Mouse (Mus musculus) T-helper 1 cell (primary cell): ENCODE measurements around the gene Banf1.
"Not testable (repeated sequence)": the region's sequence is repeated elsewhere in the genome, so short reads cannot be mapped to it uniquely, and the experiment has no call there.

Source experiments
- in situ Hi-C: fragments of 300-600 bp; cut with MboI, MseI; formaldehyde crosslinking; loops from one replicate; pipeline ENCODE4 v1.15.1; 2025; ENCODE audit warnings: high pct_unique_total_duplicates

The Banf1 gene

GRCm38 (mm10) chr19:5374177-5374576 is 7.2 kb upstream of the Banf1 start:
- in situ Hi-C loops, result no loop called here

DNA sequence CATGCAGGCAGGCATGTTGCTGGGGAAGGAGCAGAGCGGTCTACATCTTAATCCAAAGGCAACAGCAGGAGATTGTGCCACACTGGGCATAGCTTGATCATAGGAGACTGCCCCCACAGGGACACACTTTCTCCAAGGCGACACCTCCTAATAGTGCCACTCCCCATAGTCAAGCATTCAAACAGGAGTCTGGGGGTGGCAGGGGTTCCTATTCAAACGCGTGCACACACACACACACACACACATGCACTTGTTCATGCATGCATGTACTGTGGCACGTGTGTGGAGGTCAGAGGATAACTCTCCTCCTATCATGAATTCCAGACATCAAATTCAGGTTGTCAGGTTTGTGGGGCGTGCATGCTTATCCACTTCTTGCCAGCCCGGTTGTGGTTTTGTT is 5.8 kb upstream of the Banf1 start:
- in situ Hi-C loops, result no loop called here

GRCm38 (mm10) chr19:5370932-5371331 is 4.0 kb upstream of the Banf1 start:
- in situ Hi-C loops, result no loop called here

DNA sequence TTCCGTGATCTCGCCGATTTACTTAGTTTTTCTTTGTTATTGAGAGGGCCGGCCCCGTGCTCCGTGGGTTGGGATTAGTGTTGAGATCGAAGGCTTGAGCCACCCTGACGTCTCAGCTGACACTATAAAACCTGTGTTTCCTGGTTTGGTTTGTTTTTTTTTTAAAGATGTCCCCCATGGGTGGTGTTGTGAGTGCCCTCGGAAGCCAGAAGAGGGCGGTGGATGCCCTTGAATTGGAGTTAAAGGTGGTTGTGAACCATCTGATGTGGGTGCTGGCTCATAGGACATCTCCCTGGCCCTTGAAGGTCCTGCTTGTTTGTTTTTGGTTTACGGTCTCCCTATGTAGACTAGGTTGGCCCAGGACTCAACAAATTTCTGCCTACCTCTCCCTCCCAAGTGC is 487 bp upstream of the Banf1 start:
- in situ Hi-C loops, result no loop called here

- in situ Hi-C loops, result no loop called here
These were observed 554 bp downstream of the Banf1 start, which contains the start of gene Eif1ad for GRCm38 (mm10) chr19:5366175-5367052. Gene Eif1ad, plus strand, starts transcription at chr19:5366741.

DNA sequence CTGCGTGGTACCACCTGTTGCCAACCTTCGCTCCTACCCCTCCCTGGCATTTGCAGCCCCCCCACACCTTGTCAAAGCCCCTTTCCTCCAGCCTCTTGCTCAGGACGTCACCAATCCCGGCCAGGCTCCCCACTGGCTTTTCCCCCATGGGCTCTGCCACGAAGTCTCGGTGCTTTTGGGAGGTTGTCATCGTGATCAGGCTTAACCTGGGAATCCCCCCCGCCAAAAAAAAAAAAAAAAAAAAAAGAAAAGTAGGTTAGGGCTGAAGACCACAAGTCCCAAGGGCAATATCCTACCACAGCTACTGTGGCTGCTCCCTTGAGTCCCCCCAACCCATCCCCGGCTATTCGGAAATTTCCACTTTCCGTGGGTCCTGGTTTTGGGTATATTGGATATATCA is 1.2 kb downstream of the Banf1 start:
- in situ Hi-C loops, result no loop called here

- in situ Hi-C loops, result no loop called here
These were observed 2.8 kb downstream of the Banf1 start for GRCm38 (mm10) chr19:5364124-5364523.

DNA sequence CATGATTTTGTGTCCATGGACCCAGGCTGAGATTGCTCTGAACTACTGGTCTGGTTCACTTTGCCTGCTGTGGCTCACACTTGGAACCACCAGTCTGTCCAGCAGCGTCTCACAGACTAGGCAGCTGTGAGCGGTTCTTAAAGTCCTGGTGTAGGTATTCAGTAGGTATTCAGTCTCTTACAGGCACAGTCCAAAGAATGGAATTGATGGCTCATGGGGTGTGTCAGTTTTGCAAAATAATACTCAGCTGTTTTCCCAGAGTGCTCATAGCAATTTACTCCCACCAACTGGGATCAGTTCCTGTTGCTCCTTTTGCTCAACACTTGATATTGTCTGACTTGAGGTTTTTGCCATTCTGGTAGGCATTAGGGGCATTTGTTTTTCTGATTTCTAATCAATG is 4.8 kb downstream of the Banf1 start:
- in situ Hi-C loops, result no loop called here

GRCm38 (mm10) chr19:5356080-5356479 is 10.9 kb downstream of the Banf1 start:
- in situ Hi-C loops, result no loop called here

GRCm38 (mm10) chr19:5353609-5354008 is 13.4 kb downstream of the Banf1 start:
- in situ Hi-C loops, result no loop called here

- in situ Hi-C loops, result not testable (repeated sequence)
These were observed 17.5 kb downstream of the Banf1 start, which contains the start of gene Cst6 for GRCm38 (mm10) chr19:5349502-5349873. Gene Cst6, minus strand, starts transcription at chr19:5349574.

DNA sequence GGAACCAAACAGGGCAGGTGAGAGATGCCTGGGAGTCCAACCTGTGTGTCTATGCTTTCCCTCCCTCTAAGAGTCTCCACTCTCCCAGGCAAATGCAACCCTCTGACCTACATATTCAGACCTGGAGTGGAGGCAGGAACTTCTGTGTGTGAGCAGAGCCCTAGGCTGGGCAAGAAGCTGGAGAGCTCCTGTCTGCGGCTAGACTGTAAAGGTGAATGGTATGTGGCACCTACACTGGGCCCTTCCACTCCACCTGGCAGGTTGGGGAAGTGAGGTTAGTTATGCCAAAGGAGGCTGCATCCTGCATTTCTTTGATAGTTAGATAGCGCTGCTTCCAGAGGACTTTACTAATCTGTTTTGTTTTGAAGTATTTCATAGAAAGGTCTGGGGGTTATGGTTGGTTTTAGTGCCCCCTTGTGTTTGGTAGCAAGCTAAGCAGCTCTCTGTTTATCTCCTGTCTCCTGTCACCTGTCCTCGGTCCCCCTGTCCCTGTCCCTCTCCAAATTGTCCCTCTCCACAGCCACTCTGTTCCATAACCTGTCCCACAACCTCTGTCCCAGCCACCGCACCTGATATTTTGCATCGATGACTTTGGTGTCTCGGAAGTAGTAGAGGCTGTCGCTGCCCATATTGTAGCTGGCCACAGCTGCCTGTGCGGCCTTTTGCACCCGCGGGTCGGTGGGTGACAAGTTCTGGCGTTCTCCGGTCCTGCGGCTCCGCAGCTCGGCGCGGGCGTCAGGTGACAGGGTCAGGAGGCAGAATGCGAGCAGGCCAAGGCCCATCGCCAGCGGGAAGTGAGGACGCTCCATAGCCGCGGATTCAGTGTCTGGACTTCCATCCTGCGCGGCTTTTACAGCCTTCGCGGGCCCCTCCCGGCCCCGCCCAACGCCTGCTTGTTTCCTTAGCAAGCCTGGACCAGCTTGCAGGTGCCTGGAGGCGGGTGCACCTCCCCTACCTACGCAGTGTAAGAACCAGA is 18.2 kb downstream of the Banf1 start:
- in situ Hi-C loops, result no loop called here

- in situ Hi-C loops, result no loop called here
These were observed 18.9 kb downstream of the Banf1 start for GRCm38 (mm10) chr19:5348064-5348463.

DNA sequence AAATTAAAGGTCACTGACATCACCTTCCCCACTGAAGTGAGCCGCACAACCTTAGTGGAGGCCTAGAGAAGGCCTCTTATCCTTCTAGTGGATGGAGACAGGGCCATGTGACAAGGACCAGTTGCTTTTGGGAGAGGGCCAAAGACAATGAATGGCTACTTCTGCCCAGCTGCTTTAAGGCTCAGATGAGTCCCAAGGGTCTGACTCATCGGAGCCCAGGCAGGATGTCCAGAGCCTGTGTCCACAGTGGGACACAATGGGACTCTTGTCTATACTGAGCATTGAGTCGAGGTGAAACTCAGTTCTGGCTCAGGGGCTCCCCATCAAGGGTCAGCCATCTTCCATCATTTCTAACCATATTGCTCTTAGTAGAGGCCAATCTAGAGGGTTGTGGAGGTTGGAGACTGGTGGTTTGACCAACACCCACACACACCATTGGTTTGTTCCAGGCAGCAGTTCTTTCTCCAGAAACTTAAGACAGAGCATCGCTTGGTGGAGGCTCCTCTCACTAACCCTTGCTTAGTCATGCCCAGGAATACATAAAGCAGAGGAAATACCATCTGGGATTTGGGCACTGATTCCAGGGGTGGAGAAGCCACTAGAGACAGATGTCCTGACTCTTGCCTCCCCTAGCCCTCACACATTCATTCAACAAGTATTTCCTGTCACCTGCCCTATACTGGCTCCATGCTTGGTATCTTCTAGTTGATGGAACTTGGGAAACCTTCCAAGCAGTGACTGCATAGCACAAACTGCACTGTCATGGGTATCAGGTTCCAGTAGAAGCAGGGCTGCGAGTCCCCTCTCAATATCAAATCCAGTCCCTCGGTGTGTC is 21.5 kb downstream of the Banf1 start:
- in situ Hi-C loops, result no loop called here

GRCm38 (mm10) chr19:5341360-5341759 is 25.6 kb downstream of the Banf1 start:
- in situ Hi-C loops, result no loop called here

GRCm38 (mm10) chr19:5337975-5338374 is 29.0 kb downstream of the Banf1 start:
- in situ Hi-C loops, result no loop called here

DNA sequence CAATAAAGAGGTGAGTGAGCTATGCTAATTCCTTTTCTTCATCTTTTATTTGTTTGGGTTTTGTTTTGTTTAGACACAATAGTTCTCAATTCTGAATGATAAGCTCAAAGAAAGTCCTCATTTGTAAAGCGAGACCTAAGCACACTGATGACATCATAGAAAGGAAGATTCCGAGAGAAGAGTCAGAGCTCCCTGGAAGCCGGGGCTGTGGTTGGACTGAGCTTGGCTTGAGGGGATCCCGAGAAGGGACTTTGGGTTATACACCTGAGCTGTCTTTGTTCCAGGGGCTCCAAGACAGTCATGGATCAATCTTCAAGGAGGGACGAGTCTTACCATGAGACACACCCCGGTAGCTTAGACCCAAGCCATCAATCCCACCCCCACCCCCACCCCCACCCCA is 31.5 kb downstream of the Banf1 start, which contains the start of gene Catsper1:
Gene Catsper1 (plus strand): TSS at position 301 of the 400 bp plus-strand sequence.
- in situ Hi-C loops, result no loop called here

GRCm38 (mm10) chr19:5334741-5335140 is 32.2 kb downstream of the Banf1 start:
- in situ Hi-C loops, result no loop called here

DNA sequence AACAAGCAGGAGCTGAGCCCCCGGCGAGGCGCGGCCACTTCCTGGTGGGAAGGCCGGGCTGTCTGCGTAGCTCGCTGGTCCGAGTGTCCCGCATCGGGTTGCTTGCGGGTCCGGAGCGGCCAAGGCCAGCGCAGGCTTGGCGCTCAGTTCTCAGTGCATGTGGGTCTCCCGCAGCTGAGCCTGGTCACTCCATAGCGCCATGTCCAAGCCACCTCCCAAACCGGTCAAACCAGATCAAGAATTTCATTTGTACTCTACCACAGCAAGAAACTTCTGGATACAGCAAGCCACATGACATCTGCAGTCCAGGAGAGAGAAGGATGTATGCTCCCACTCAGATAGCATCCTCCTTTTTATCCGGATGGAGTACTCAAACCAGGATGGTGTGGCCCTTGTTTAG is 39.0 kb downstream of the Banf1 start:
- in situ Hi-C loops, result no loop called here

DNA sequence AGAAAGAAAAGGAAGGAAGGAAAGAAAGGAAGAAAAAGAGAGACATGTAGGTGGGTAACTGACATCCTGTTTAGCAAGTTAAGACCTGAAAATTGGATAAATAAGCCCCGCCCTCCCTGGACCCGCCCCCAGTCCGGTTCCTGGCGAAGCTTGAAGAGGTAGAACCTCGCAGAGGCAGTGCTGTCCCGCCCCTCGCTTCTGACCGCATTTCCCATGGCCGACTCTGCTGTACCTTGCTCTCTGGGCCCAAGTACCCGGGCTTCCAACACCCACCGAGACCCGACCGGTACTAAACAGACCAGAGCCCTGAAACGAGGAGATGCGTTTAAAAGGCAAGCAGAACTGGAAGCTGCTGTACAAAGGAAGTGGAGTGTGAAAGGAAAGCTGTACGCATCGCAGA is 43.2 kb downstream of the Banf1 start:
- in situ Hi-C loops, result no loop called here
